Mouse (Mus musculus) CH12.LX (cell line): ENCODE measurements around the gene Dnlz.

Experiments
- CTCF ChIP-seq, 2 experiments: IDR thresholded peaks in 1 of 2; conservative IDR thresholded peaks in 1 of 2; 2 replicates each; pipeline ENCODE4 v1.5.1; 2011 to 2012; ENCODE audit warnings: low read depth in 2 of 2, low read length in 2 of 2, improper control_type of control experiment in 1 of 2, inconsistent platforms in 1 of 2, mild to moderate bottlenecking in 1 of 2, moderate library complexity in 1 of 2
- E2F4 ChIP-seq: IDR thresholded peaks from 2 replicates; pipeline ENCODE4 v1.6.1; 2011; ENCODE audit warnings: low read depth, low read length, improper control_type of control experiment; ENCODE audit not compliant: insufficient replicate concordance
- JUND ChIP-seq: conservative IDR thresholded peaks from 2 replicates; pipeline ENCODE4 v1.6.1; 2011; ENCODE audit warnings: low read depth, low read length, improper control_type of control experiment
- MAX ChIP-seq: IDR thresholded peaks from 2 replicates; pipeline ENCODE4 v1.6.1; 2011; ENCODE audit warnings: low read length, improper control_type of control experiment
- MAZ ChIP-seq: IDR thresholded peaks from 2 replicates; pipeline ENCODE4 v1.6.1; 2012; ENCODE audit warnings: low read depth, mild to moderate bottlenecking, inconsistent platforms, low read length, improper control_type of control experiment, moderate library complexity
- MXI1 ChIP-seq: IDR thresholded peaks from 2 replicates; pipeline ENCODE4 v1.6.1; 2011; ENCODE audit warnings: mild to moderate bottlenecking, low read depth, low read length, improper control_type of control experiment

- no peak for TF ChIP-seq MXI1
- TF ChIP-seq MAX, result no peak
- no peak for TF ChIP-seq E2F4
- no peak for TF ChIP-seq CTCF (conservative IDR thresholded peaks at IDR 0.05 in 1 of 2, IDR thresholded peaks at IDR 0.05 in 1 of 2; ENCODE audit: low read depth in 2 of 2, low read length in 2 of 2)
- no peak for TF ChIP-seq JUND
- TF ChIP-seq MAZ, result no peak
Measured at GRCm38 (mm10) chr2:26302005-26302503, 49.9 kb downstream of the Dnlz start.
